Mouse (Mus musculus): ENCODE data around the gene Dbf4. TPM values are rescaled to one million over a fixed set of nuclear protein-coding genes. Genes with fewer than 3 reads are reported as not detected.

Dbf4 gene
- polyA plus RNA-seq, 1 experiment from 2014 or later = 44.8 TPM

DNA sequence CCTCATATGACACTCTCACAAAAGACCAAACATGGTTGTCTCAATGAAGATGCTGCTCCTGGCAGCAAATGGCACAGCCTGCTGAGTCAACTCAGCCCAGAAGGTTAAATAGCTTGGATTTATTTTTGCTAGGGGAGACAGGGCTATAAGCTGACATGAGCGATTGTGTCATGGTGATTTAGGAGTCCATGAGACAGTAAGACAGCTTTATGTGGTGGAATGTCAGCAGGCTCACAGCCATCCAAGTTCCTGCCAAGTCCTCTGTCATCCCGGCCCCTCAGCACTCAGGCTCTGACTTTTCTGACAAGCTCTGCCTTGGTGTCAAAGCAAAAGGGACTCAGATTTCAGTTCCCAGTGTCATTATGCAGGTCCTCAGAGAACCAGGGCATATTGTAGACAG, 66.2 kb downstream of the Dbf4 start:
- no peak overlapping the region for H3K27ac ChIP-seq
- H3K27me3 ChIP-seq (ENCODE audit: insufficient read depth, poor library complexity, severe bottlenecking) = no peaks in the 10 kb centered on the region
- WGBS = 75% methylated on average over 2 of the region's 2 CpGs
- DNase-seq (ENCODE audit: low spot score) = no peak
- H3K4me1 ChIP-seq (replicated peaks) = peaks cover 6% of the 10 kb centered on the region; the same call in 1 of the 2 replicates
- no peak overlapping the region for H3K4me3 ChIP-seq
- H3K36me3 ChIP-seq = no peaks in the 10 kb centered on the region
- no peaks in the 10 kb centered on the region for H3K9me3 ChIP-seq

DNA sequence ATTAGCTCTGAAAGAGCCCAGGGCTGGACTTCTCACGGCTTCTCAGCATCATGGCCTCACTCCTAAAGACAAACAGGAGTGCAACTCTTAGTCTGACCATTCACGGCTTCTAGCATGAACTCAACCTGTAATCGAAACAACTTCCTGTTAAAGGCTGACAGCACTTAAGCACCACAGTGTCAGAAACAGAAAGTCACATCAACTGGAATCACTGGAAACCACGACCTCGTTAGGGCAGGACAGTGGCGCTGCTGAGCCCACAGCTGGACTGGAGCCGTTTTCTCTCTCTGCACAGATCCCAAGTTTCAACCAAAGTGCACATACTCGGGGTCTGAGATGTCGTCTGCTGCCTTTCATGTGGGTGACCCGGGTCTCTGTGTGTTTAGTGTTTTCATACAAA, 73.0 kb downstream of the Dbf4 start:
- Histone ChIP-seq H3K27me3 (ENCODE audit: insufficient read depth, poor library complexity, severe bottlenecking) (no peaks in the 10 kb centered on the region), H3K4me3 (no peak overlapping the region), H3K9me3 (no peaks in the 10 kb centered on the region), H3K4me1 (replicated peaks) (no peaks in the 10 kb centered on the region), H3K36me3 (no peaks in the 10 kb centered on the region), H3K27ac (no peak overlapping the region)
- DNase-seq (ENCODE audit: low spot score) = no peak
- 84% methylated on average over 10 of the region's 10 CpGs for WGBS

Other genes starting within 250 kb of the Dbf4 start
- gene Adam22, start 54.6 kb downstream of the Dbf4 start, polyA plus RNA-seq (2016; fragmentation: Nextera tagmentation; extraction: Ambion mirVana) = 6.9 and 10.6 TPM in 2 replicates
- gene Slc25a40, start 134 bp upstream of the Dbf4 start, polyA plus RNA-seq (2016; fragmentation: Nextera tagmentation; extraction: Ambion mirVana) = 6.7 and 9.3 TPM in 2 replicates
- gene Rundc3b, start 200.2 kb upstream of the Dbf4 start, polyA plus RNA-seq (2016; fragmentation: Nextera tagmentation; extraction: Ambion mirVana) = 3.8 and 8.1 TPM in 2 replicates
- 0.22 and 0.26 TPM in 2 replicates for gene Abcb1a, start 237.4 kb upstream of the Dbf4 start, polyA plus RNA-seq (2016; fragmentation: Nextera tagmentation; extraction: Ambion mirVana)

Data from hindbrain, embryonic 10.5 days (tissue).